Mouse (Mus musculus) spleen, adult 2 months (tissue): ENCODE results near the gene Ptprn2.

Experiments used
- CTCF ChIP-seq: fragments of 200-500 bp; IDR thresholded peaks from 2 replicates; pipeline ENCODE4 v1.5.1; 2011; ENCODE audit warnings: mild to moderate bottlenecking, inconsistent platforms; ENCODE audit not compliant: insufficient read depth, insufficient read length, insufficient replicate concordance; ENCODE audit errors: extremely low read depth
- POLR2A ChIP-seq: fragments of 200-500 bp; IDR thresholded peaks from 2 replicates; pipeline ENCODE4 v1.6.1; 2011; ENCODE audit warnings: low read depth, low read length, inconsistent platforms

DNA sequence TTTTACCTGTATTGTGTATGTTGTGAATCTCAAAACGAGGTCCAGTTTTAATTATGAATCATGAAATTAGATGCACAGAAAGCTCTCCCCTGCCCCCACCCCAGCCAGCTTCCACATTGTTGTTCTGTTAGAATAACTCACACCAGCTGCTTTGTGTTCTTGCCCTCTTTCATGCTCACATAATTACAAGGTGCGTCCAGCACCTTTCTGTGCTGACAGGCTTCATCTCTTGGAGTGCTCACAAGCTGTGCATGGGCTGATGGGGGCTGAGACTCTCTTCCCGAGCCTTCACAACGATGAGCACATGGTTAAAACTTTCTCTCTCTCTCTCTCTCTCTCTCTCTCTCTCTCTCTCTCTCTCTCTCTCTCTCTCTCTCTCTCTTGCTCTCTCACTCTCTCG is 746.3 kb downstream of the Ptprn2 start:
- TF ChIP-seq CTCF (no peak), POLR2A (no peak)
